Mouse (Mus musculus) layer of hippocampus, postnatal 36 days (tissue): Measurements from ENCODE around the gene Nek10. TPM values are rescaled to one million over a fixed set of nuclear protein-coding genes. Genes with fewer than 3 reads are reported as not detected.
"Not testable (repeated sequence)": the region's sequence is repeated elsewhere in the genome, so short reads cannot be mapped to it uniquely, and the experiment has no call there.

Experiments
- DNase-seq, 2 experiments: peaks; one replicate each; pipeline ENCODE4 v3.0.0; 2022
- total RNA-seq, 2 experiments: library from RNA; stranded (reverse); gene quantifications; 2 replicates each; pipeline ENCODE4 v1.2.3; 2021

Gene Nek10
- total RNA-seq, 2 experiments from 2014 or later, result 3.5 to 5.1 TPM

DNA sequence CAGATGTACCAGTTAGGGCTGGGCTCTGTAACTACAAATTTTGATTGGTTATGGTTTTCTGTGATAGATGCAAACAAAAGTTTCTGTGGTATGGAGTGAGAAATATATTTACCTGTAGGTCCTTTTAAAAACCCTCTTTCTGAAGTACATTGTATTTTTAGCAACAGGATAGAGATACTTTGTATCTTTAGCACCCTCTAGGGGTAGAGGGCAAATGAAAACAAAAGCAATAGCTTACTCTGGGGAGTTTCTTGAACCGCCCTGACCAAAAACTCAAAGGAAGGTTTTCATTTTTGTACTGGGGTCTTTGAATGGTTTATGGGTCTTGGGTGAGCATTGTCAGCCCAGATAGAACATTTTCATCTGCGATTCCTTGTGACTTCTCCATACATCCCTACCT is 188.4 kb downstream of the Nek10 start:
- DNase-seq, result no peak

DNA sequence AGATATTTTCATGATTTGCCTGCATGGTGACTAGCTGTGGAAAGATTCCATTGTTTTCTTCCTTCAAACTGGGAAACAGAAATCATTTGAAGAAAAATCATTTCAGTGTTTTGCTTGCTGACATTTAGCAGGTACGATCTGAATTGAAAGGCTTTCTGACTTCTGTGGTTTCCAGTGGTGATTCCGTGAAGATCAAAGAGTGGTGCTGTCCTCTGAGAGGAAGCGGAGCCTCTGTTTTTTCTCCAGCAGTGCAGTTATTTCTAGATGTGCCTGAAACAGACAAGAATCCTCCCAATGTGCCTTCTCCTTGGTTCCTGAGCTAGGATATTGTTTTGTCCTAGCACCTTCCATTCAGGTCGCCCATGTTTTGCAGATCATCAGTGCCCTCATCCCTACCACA is 208.2 kb downstream of the Nek10 start:
- no peak for DNase-seq

DNA sequence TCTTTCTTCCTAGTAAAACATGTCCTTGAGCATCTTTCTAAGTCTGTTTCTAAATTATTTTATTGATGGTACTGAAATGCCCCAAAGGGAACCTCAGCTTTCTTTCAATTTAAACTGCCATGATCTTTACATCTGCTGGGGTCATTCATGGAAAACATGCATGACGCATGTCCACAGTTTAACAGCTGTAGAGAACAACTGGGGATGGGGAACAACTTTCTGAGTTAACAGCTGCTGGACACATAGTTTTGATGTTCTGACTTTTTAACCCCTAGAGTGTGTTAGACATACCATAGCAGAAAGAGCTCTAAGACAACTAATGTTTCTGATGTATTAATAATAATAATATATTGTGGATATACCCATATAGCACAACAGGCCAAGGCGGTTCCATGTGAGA is 211.6 kb downstream of the Nek10 start:
- no peak for DNase-seq

DNA sequence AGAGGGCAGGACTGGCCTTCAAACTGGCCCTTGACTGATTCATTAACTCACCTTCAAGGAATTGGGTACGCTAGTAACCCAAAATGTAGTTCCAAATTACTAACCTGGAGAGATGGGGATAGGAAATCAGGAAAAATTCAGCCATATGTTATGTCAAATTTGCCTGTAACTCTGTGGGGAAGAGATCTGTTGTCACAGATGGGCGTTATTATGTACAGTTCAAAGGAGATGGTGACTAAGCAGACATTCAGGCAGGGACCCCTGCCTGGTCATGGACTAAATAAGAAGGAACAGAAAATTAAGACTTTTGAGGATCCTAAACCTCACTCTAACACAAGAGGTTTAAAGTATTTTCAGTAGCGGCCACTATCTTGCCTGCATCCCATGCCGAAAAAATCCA is 227.4 kb downstream of the Nek10 start:
- not testable (repeated sequence) for DNase-seq

DNA sequence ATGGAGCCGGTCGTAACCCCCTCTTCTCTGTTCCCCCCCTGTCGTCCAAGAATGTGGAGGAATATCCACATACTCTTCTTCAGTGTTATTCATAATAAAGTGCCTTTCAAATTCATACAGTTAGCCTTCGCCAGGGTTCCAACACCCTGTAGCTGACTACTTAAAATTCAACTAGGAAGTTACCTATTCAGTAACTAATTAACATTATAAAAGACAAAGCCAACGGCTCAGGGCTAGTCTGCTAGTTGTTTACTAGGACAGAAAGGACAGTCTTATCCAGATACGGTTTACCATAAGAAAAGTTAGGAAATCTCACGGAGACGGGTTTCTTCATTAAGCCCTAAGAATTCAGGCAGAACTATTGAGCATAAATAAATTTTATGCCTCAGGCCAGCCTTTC is 231.4 kb downstream of the Nek10 start:
- DNase-seq, result not testable (repeated sequence)

DNA sequence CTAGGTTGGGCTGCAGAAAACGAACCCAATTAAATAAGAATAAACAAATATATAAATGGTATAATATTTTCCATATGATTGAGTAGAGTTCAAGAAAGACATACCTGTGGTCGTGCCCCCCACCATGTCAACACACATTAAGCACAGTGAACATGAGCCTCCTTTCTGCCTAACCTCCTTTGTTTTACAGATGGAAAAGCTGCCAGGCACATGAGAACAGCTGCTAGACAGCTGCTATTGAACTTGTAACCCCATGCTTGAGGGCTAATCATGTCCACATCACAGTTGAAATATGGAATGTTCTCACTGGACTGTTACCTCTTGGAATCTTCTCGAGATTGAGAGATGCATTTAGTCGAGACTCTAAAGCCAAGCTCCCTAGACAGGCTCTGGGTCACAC is 245.0 kb downstream of the Nek10 start:
- DNase-seq, result no peak

DNA sequence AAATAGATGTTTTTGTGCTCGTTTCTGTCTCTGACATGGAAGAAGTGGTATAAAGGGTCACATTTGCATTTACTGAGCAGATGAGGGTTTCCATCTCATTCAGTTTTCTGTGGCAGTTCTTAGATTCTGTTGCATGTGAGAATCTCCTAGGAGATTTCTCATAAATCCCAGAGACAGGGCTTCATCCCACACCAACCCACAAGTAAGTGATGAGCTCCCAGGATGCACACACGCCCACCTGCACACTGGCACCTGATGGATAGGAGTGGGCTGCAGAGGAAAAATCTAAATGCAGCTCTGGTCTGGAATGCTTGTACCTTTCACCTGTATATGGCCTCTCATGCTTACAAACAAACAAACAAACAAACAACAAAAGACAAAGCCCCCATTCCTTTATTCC is 258.3 kb downstream of the Nek10 start:
- DNase-seq, result no peak

Other genes with a start within 250 kb of the Nek10 start
- gene Slc4a7, start 101.1 kb upstream of the Nek10 start, total RNA-seq, result 10 to 100 TPM; 44.1 to 50.3 TPM